ENCODE assay signal across 17 mouse cellular contexts in the genomic region with DNA sequence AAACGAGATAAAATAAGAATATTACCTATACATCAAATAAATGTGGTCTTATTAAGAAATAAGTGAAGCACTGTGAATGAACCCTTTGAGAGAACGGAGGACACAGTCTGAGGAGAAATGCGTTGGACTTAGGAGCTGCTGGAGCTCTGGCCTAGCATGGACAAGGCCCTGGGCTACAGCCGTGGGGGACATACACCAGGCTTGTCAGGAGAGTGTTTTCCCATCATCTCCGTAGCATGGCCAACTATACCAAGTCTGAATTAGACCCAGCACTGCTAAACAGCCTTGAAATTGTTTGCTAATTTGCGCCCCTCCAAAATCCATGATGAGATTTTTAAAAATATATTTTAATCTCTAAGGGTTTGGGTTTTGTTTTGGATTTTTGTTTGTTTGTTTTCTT.
"Had no signal": no experiment of that assay in that cellular context is flagged by ENCODE, and none has a peak within 500 bp of the region (broad histone marks: within the 10 kb centered on the region; RNA-seq: fewer than 3 reads in every experiment).

No protein-coding gene starts in this region.

- H3K4me3 ChIP-seq: liver, embryonic 13.5 days; liver, embryonic 15.5 days; lung, embryonic 15.5 days; megakaryocyte, embryonic 14.5 days; neural tube, embryonic 12.5 days; stomach, embryonic 15.5 days had no signal

- H3K36me3 ChIP-seq: liver, embryonic 13.5 days; liver, embryonic 15.5 days; lung, embryonic 15.5 days; neural tube, embryonic 12.5 days; stomach, embryonic 15.5 days had no signal

- H3K27me3 ChIP-seq: liver, embryonic 13.5 days; lung, embryonic 15.5 days; neural tube, embryonic 12.5 days; stomach, embryonic 15.5 days had no signal

- DNase-seq: liver, embryonic 13.5 days; liver, postnatal 0 days; lung, adult 2 months; lung, postnatal 14 days; lung, postnatal 36 days; right cerebral cortex, postnatal 14 days; thymus, adult 2 months; thymus, postnatal 25 days; thymus, postnatal 4 days had no signal

- H3K9ac ChIP-seq: liver, embryonic 13.5 days; liver, embryonic 15.5 days; liver, postnatal 0 days; lung, embryonic 15.5 days; neural tube, embryonic 12.5 days; stomach, embryonic 15.5 days had no signal

- H3K9me3 ChIP-seq: liver, embryonic 13.5 days; liver, embryonic 15.5 days; lung, embryonic 15.5 days; megakaryocyte, embryonic 14.5 days; neural tube, embryonic 12.5 days; stomach, embryonic 15.5 days had no signal

- H3K27ac ChIP-seq: liver, embryonic 13.5 days; liver, embryonic 15.5 days; lung, embryonic 15.5 days; macrophage; neural tube, embryonic 12.5 days; stomach, embryonic 15.5 days; stomach, postnatal 0 days had no signal

- H3K4me1 ChIP-seq: lung, embryonic 15.5 days; megakaryocyte, embryonic 14.5 days; stomach, embryonic 15.5 days had no signal

- H3K4me2 ChIP-seq: liver, embryonic 13.5 days; liver, embryonic 15.5 days; lung, embryonic 15.5 days; neural tube, embryonic 12.5 days; stomach, embryonic 15.5 days had no signal

- ATAC-seq: liver, postnatal 0 days; lung, postnatal 0 days had no signal
